Mouse (Mus musculus): ENCODE measurements at regions not wholly inside any gene's neighbourhood (a gene's known extent, or its start where the extent isn't known, plus 50 kb on each side); places are given as distances from the start of the nearest gene placed in this dataset.
A peak's percentile ranks its signal among the peaks of the same experiment; 100 is the strongest.

DNA sequence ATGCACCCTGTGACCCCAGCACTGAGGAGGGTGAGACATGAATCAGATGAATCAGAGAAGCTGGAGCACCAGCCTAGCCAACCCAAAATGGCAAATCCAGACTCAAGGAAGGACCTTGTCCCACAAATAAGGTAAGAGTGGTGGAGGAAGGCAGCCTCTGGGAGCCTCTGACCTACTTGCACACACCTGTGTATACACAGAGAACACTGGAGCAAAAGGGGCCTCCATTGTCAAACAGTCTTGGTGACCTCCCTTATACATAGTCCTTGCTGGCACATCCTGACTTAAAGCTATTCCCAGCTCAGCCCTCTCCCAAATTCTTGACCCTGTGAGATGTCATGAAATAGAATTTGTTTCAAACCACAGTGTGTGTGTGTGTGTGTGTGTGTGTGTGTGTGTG lies 57.1 kb downstream of the Inhbb start:
- DNase-seq (ENCODE audit: low spot score in 2 of 2), result no peak

DNA sequence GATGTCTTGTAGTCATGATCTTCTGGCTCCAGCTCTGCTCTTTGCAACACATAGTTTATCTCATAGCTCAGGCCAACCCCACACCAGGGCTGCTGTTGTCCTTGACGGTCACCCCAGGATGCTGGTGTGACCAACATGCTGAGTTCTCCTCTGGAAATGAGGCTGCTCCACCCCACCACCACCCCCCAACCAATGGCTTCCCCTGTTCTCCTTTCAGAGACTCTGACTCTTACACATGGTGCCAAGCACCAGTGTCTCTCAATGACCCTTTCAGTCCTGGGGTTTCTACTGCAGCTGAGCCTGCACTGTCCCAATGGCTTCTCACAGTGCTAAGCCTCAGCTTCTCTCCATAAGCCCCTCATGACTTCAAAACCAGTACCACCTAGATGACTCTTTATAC lies 64.0 kb downstream of the Inhbb start:
- DNase-seq (ENCODE audit: low spot score in 2 of 2), result no peak

DNA sequence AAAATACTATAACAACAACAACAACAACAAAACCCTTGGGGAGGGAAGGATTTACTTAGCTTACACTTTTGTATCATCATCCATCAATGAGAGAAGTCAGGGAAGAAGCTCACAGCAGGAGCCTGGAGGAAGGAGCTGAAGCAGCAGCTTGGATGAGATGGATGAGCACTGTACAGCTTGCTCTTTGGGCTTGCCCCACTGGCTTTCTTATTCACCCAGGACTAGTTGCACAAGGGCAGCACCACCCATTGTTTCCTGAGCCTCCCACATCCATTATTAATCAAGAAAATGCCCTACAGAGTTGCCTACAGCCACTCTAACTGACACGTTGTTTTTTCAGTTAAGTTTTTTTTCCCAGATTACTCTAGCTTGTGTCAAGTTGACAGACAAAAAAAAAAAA lies 65.1 kb downstream of the Inhbb start:
- DNase-seq (ENCODE audit: low spot score in 2 of 2), result no peak

DNA sequence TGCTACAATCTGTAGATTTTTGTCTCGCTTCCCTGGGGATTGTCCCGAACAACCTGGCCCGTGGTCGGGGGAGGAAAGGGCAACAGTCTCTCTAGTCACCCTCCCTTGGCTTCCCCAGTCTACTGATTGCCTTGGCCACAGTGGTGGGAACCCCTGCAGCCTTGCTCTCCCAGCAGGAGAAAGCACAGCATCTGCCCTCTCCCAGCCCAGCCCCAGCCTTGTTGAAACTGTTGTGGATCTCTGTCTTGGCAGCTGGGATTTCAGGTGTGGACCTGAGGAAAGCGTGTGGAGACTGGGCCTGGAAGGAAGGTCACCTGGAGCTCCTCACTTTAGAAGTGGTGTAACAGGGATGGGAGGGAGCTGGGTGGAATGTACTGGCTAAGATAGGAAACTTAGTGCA lies 66.6 kb downstream of the Inhbb start:
- DNase-seq (ENCODE audit: low spot score in 2 of 2), result no peak

DNA sequence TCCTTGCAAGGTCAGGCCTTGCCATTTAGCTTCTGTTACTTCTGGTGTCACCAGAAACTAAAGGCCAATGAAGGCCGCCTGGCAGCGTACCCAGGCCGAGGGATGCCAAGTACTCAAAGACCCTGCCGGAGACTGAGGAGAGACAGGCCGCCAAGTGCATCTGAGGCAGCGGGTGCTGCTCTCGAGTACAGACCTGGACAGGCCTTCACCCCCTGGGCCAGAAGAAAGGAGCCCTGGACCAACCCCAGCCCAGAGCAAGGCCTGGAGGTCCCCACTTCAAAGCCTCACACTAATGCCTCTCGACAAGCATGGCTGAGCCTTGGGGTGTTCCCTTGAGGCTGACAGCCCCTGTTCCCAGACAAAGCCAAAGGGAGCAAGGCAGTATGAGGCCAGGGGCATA lies 70.5 kb downstream of the Inhbb start:
- DNase-seq (ENCODE audit: low spot score in 2 of 2), result no peak

DNA sequence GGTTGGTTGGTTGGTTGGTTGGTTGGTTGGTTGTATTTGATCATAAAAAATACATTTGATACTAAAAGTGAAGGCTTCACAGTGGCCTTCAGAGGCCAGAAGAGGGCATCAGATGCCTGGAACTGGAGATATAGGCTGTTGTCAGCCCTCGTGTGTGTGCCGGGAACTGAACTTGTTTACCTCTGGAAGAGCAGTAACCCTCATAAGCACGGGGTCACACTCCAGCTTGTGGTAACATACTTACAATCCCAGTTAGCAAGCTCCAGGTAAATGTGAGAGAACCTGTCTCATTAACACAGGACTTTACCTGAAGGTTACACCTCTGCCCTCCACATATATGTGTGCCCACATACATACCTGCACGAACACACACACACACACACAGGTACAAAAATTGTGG lies 71.2 kb downstream of the Inhbb start:
- no peak for DNase-seq (ENCODE audit: low spot score in 2 of 2)

DNA sequence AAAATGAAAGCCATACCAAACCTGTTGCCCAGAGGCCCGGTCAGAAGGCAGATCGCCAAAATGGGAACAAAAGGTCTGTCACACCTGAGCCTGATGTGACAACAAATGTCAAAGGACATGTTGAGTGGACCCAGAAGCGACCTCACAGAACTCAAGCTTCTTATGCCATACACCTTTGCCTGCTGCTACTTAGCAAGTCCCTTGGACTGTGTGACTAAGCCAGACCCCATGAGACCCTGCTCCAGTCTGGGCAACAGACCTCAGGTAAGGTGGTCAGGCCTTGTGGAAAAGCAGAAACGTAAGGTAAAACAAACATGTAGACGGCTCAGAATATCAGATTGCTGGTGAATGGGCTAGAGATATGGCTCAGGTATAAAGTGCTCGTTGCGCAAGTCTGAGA lies 71.8 kb downstream of the Inhbb start:
- no peak for DNase-seq (ENCODE audit: low spot score in 2 of 2)

DNA sequence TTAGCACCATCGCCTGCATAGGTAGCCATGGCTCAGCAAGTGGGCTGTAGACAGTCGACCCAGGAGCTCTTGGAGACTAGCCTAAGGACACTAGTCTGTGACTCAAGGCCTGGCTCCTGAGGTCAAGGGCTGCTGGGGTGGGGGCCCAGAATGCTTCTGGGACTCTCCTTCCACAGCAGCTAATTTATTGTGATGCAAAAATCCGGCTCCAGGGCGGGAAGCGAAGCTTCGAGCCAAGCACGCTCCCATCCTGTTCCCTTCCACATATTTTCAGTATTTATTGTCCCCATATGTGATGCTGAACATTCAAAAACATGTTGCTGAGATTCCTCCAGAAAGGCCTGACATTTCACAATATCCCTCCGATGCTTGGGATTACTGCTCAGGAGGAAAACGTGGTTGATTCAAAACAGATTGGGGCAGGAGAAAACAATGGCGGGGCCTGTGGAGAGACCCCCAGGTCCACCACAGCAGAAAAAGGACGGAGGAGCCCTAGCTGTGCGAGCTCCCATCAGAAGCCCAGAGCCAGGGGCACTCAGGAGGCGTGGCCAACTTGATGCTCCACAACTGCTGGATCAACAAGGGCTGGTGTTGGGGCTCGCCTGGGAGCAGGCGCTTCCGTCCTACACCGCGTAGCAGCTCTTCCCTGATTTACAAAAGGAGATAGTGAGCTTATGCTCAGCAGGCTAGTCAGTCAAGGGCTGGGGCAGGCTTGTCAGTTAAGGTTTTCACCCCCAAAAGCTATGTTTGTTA lies 73.4 kb downstream of the Inhbb start:
- peak in 1 of 2 experiments; percentile 43 for DNase-seq (ENCODE audit: low spot score in 2 of 2)

DNA sequence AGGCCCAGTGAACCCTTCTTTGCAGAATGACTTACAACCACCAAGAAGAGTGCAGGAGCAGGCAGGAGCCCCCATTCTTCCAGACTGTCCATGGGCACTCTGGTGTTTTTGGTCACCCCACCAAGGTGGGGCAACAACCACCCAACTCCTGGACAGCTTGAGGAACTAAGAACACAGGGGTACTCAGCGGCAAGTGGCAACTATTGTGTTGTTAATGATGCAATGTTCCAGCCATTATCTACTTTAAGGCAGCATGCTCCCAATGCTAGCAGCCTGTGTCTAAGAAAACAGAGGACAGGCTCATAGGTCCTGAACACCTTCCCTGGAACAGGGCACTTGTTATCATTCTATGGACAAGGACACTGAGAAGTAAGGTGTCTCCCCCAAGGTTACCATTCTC lies 74.3 kb downstream of the Inhbb start:
- DNase-seq (ENCODE audit: low spot score in 2 of 2), result no peak

DNA sequence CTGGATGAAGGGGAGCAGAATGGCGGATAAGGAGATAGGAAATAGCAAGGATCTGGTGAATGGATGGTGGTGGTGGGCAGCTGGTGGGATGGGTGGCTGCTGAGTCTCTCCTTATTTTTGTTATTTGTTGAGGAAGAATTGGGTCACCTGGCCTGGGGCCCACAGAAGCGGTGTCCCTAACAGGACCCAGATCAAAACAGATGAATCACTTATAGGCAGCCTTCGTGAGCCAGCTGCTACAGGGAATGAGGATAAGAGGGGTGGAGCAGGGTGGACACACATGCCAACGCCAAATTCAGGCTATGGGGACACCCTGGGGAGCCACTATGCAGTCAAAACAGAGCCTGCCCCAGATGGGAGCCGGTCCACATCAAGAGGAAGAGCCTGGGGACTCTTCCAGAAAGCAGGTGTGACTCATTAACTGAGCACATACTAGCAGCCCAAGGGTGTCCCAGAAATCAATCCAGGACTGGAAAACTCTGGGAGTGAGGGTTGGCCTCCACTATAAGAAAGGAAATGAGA lies 75.4 kb downstream of the Inhbb start:
- DNase-seq (ENCODE audit: low spot score in 2 of 2), result no peak

DNA sequence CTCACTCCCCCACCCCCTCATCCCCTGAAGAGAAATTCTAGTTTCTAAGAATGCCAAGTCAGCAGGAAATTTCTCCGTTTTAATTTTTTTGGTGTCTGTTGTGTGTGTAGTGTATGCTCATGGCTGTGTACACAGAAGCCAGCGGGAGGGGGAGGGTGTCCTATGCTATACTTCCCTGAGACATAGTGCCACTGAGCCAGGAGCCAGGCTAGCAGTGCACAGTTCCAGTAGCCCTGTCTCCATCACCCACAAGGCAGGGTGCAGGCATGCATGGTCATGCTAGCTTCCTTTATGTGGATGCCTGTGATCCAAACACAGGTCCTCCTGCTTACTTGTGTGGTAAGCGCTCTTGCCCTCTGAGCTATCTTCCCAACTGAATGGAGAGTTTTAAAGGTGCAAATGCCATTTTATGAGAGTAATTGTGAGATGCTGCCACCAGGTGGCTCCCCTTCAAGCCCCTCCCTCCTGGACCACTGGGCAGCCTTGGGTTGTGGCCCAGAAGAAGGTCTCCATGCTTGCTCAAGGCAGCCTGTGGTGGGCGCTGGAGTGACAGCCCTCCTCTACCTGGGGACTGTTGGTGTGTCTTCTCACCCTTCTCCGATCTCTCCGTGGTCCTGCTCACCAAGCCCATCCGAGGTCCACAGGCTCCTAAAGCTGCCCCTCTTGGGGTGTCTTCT lies 76.8 kb downstream of the Inhbb start:
- DNase-seq (ENCODE audit: low spot score in 2 of 2), result no peak

DNA sequence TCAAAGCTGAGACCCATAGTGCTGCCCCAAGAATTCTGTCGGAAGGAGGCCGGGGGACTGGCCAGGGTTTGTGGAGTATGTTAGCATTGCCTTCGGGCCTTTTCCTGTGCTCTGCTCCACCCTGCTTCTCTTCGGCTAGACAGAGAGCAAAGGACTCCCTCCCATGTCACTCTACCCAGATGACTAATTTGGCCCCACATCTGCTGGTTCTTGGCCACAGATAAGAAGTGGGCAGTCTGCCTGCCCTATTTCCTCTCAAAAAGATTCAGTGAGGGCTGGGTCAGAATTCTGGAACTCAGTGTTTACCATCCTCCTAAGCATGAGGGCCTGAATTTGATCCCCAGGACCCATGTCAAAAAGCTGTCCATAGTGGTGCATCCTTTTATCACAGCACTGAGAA lies 78.0 kb downstream of the Inhbb start:
- DNase-seq (ENCODE audit: low spot score in 2 of 2), result no peak

DNA sequence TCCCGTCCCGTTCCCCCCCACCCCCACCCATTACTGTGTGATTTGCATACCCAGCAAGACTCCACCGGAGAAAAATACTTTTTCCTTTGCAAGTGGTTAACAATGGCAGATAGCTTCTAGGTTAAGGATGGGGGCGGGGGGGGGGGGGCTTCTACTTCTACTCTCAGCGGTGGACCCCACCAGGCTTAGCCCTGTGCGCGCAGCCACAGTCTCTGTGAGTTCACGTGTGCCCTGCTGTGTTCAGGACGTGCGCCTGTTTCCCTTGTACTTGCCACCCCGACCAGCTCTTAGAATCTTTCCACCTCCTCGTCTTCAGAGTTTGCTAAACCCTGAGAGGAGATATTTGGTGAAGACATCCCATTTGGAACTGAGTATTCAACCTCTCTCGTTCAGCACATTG lies 86.9 kb downstream of the Inhbb start:
- DNase-seq (ENCODE audit: low spot score in 2 of 2), result no peak

DNA sequence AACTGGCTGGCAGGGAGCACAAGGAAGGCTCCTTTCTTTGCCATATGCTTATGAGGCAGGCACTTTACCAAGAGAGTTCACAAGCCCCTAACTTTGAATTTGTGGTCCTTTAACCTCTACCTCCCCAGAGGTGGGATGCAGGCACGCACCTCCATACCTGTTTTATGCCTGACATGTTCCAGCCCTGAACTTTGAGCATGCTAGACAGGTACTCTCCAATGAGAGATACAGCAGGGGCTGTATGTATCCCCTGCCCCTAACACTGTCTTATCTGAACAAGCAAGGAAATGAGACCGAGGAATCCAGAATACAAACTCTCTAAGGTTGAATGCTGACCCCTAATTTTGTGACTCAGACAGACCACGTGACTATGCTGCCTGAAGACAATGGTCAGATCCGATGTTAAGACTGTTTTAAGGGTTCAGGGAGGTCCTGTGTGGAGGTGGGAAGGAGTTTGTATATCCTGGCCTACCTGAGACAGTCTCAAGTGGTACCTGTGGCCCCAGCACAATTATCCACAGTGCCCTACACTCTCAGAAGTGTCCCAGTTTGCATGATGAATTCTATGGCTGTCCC lies 91.2 kb downstream of the Inhbb start:
- DNase-seq (ENCODE audit: low spot score in 2 of 2), result no peak

DNA sequence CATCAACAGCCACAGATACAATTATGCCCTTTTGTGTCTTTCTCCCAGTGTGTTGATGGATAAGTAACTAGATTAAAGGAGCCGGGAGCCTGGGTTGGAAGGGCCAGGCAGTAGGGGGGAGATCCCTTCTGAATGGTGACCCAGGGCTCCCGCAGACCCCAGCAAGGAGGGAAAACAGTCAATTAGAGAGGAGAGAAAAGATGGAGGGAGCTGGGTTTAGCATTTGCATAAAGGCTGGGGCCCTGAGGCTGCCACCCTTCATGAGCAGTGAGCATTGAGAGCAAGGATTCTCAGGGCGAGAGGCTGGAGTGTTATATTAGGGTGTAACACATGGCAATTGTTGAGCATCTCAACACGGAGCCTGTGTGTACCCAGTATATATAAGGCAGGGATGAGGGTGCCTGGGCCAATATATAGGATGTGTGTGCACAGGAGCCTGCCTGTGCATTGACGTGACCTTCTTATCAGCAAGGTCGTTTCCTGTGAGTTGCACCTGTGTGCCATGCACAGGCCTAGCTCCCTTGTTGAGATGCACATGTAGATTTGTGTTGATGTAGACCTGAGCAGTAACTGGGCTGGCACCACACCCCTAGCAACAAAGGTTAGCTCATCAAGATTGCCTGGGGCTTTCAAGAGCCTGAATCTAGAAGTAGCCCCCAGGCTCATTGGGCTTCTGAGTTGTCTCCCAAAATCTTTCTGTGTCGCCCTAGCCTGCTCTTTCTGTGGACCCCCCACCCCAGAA lies 92.2 kb downstream of the Inhbb start:
- DNase-seq (ENCODE audit: low spot score in 2 of 2), result no peak

DNA sequence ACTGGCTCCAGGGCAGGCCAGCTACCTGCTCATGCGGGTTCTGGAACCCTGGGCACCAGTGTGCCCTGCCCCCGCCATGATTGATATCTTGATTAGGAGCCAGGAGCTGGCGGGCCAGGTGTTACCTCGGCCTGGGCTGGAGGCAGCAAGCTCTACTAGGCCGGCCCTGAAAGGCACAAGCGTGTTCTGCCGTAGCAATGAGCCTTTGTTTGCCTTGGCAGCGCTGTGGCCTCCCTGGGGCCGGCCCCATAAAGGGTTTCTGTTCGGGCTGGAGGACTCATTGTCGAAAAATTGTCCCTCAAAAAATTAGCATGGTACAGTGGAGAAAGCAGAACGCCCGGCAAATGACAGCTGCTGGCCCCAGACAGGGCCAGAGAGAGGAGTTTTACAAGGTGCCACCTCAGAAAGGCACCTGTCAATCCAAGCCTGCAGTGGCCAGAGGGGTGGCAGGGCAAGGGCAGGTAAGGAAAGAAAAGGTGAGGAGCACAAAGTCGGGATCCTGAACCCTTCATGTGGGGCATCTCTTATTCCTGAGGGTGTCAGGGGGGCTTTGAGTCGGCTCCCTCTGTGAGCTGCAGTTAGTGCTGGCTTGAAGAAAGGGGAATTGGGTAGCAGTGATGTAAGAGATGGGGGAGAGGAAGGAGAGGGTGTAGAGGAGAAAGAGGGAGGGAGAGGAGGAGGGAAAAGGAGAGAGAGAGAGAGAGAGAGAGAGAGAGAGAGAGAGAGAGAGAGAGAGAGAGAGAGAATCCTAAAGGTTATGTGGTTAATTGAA lies 92.9 kb downstream of the Inhbb start:
- DNase-seq (ENCODE audit: low spot score in 2 of 2), result peak; percentile 42 to 69

DNA sequence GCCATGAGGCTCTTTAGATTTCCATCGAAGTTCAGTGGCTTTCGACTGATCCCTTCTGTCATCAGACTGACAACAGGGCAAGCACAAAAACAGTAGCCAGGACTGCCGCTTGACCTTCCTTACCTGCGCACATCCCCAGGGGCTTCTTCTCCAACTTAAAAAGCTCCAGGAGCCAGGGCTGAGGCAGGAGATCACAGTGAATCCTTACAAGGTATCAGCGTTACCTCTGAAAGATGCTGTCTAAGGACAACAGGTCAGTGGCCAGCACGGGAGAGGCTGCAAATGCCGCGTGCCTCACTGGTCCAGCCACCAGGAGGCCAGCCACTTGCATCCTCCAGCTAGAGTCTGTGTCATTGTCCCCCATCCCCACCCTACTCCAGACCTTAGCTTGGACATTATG lies 97.5 kb downstream of the Inhbb start:
- DNase-seq (ENCODE audit: low spot score in 2 of 2), result no peak

DNA sequence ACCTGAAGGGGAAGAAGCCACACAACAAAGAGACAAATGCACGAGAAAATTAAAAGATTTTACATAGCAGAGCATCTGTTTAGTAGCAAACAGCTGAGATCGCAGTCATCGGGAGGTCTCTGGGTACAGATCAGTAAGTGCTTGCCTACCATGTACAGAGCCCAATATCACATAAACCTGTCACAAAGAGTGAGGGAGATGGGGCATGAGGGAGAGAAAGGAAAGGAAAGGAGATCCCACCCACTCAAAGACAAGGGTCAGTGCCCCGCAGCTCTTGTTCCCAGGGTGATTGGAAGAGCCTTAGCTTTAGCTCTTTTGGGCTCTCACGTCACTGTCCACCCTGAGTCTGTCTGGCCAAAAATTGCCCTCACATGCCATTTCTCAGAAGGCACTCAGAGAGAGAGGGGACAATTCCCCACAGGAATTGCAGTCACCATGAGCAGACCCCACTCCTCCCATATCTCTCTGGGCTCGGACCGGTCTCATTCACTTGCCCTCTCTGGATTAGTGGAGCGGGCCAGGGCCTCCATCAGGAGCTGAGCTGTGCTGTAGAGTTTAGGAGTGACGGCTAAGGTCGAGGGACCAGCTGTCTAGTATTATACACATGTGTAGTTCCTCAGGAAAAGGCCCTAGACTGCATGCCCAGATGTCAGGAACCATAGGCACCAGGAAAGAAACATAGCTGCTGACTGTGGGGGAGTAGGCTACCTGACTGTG lies 99.6 kb downstream of the Inhbb start:
- DNase-seq (ENCODE audit: low spot score in 2 of 2), result no peak

DNA sequence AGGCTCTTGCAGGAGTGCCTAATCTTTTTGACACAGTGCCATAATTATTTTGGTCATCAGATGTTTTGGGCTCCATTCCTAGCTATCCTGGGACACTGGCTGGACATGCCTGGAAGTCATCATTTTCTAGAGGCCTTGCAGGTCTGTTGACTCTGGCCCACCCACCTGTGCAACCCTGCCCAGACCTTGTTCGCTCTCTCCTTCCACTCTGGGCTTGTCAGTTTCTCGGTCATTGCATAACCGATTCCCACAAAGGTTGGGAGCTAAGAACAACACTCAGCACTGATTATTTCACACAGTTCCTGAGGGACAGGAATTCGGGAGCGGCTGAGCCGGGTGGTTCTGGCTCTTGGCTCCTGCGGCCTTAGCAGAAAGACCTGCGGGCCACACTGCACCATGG lies 100.2 kb downstream of the Inhbb start:
- DNase-seq (ENCODE audit: low spot score in 2 of 2), result no peak

DNA sequence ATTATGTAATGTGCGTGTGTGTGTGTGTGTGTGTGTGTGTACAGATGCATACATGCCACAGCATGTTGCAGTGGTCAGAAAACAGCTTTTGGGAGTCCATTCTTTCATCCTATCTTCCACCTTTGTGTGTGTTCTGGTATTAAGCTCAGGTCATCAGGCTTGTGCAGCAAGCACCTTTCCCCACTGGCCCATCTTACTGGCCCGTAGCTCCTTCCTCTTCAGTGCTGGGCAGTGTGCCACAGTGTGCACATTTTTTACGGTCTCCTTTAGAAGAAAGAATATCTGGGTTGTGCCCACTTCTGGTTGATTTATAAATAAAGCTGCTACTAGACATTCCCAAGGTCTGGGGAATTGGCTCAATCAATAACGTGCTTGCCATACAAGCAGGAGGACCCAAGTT lies 105.0 kb downstream of the Inhbb start:
- no peak for DNase-seq (ENCODE audit: low spot score in 2 of 2)

Data from layer of hippocampus, postnatal 14 days (tissue).